Mouse (Mus musculus) urinary bladder, adult 2 months (tissue): Measurements from ENCODE around the gene Lgals1. TPM values are rescaled to one million over a fixed set of nuclear protein-coding genes. Genes with fewer than 3 reads are reported as not detected.
A peak's percentile ranks its signal among the peaks of the same experiment; 100 is the strongest.

Experiments
- DNase-seq: peaks from one replicate; pipeline ENCODE4 v3.0.0; 2022; ENCODE audit warnings: low spot score
- polyA plus RNA-seq: library from polyadenylated mRNA; depleted of rRNA; stranded (reverse); fragments of >200 nt; gene quantifications from 2 replicates; pipeline ENCODE4 v1.2.3, GENCODE M21; 2012

Lgals1 gene
- polyA plus RNA-seq, 1 experiment: 1,151 TPM

DNA sequence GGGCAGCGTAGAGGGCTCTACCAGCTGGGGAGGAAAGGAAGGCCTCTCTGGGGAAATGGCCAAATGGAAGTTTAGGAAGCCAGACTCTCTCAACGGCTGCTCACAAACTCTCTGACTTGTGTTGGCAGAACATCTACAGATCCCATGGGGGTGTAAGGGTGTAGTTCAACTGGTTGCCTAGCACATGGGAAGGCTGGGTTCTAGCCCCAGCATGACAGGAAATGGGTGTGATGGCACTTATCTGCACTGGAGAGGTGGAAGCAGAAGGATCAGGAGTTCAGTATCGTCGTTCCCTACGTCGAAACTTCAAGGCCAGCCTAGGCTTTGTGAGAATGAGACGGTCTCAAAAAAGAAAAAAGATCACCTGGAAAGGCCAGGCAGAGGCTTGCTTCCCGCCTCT, 17.5 kb upstream of the Lgals1 start:
- DNase-seq: no peak

DNA sequence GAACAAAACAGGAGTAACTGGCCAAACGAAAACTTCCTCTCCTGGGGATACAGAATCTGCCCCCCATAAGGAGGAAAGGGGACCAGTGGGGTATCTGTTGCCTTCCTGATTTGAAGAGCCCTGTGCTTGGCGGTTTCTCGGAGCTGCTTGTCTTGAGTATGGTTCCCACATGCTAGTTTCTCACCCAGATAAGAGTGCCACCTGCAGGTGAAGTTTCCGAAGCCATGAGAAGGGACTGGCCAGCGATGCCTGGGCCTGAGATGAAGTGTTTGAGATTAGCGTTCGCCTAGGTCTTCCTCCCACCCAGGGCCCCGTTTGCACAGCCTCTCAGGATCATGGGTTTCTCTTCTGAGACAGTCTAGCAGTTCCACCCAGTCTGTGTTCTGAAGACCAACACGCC, 14.5 kb upstream of the Lgals1 start:
- no peak for DNase-seq

DNA sequence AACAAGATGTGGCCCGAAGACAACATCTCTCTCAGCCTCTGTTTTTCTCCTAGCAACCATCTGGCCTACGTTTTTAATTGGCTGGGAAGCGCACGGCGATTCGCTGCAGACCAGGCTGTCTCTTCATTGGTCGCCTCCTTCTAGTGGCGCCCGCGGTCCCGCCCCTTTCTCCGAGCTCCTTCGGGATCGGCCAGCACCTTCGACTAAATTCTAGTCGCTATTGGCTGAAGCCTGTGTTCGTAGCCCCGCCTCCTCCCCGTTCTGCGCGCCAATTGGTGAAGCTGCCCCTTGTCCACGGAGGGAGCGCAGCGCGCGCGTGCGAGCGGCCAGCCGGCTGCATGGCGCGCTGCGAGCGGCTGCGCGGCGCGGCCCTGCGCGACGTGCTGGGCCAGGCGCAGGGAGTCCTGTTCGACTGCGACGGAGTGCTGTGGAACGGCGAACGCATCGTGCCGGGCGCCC, 12.9 kb upstream of the Lgals1 start, which contains the start of gene Pdxp:
Gene Pdxp (plus strand): TSS at position 288 of the 459 bp plus-strand sequence.
- no peak for DNase-seq

DNA sequence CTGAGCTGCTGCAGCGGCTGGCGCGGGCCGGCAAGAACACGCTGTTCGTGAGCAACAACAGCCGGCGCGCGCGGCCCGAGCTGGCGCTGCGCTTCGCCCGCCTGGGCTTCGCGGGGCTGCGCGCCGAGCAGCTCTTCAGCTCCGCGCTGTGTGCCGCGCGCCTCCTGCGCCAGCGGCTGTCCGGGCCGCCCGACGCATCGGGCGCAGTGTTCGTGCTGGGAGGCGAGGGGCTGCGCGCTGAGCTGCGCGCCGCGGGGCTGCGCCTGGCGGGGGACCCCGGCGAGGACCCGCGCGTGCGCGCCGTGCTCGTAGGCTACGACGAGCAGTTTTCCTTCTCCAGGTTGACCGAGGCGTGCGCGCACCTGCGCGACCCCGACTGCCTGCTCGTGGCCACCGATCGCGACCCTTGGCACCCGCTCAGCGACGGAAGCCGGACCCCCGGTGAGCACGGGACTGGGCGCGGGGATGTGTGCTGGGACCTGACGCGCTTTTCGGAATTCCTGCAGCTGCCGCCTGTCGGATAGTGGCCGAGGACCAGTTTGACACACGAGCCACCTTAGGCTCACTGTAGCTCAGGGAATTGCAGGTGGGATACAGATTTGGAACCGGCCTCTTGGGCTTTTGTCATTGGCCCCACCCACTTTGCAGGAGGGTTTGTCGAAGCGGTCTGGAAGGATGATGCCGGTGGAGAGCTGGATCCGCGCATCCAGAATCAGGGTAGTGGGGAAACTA, 12.3 kb upstream of the Lgals1 start:
- DNase-seq: no peak

DNA sequence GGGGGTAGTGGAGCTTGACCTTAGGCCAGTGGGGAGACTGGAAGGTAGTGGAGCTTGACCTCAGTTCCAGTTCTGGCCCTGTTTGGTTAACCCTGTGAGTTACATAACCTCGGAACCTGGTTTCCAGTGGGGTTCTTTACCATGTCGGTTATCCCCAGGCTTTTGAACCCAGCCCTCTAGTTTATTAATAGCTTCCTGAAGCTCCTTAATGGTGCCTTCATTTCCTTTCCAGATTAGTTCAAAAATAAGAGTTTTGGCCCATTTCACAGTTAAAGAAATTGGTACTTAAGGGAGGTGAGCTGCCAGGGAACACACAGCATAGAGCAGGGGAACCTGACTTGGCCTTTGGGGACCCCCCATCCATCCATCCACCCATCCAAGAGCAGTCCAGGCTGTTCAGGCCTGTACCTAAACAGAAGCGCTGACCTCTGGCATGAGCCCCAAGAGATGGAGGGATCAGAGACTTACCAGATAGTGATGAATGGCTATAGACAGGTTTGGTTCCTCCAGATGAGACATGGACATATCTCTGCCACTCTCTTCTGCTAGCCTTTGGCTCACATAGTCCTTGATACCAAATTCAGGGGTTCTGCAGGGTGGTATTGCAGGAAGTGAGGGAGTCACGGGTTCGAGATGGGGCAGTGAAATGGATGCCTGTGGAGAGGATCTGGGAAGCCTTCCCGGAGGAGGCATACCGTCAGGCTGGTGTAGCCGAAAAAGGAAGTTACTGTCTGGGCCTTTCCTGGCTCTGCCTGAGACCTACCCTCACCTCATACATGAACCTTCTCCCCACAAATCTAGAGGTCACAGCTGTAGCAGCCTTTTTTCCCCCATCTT, 11.5 kb upstream of the Lgals1 start:
- no peak for DNase-seq

DNA sequence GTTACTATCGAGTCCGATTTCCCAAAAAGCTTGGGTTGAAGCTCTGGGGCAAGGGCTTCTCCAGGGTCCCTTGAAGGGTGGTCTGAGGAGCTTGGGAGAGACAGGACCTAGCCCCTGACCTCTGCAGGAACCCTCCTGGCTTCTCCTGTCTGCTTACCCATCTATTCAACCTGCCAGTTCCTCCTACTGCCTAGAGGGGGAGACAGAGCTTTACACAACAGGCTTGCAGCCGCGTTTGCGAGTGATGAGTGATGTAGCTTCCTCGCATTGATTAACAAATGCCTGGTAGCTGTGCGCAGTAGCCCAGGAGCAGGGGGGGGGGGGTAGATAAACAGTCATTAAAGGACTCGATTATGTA, 10.9 kb upstream of the Lgals1 start:
- no peak for DNase-seq

DNA sequence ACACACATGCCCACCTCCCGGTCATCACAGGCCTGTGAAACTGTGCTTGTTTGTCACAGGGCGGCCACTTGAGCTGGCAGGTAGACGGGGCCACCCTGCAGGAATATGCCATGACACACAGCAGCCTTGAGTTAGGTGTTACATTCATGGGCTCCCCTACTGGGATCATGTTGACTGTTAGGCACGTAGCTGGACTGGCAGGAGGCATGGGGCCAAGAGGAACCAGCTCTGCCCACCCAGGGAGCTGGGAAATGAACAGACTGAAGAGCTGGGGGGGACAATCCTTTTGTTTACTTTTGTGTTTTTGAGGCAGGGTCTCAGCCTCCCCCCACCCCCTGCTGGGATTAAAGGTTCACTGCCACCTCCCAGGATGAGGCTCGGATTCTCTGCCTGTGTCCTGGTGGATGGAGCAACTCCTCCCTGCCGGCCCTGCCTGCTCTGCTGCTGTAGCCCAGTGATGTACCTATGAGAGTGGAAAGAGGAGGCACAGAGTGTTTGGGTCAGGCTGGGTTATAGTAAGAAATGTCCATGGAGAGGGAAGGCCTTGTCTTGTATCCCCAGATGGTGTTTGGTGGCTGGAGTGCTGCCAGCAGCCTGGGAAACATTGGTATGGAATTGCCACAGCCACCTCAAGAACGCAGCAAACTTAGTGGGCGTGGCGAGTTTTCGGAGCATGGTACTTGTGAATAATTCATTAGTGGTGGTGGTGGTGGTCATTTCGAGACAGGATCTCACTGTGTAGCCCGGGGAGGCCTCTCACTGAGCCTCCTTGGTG, 10.3 kb upstream of the Lgals1 start:
- no peak for DNase-seq

DNA sequence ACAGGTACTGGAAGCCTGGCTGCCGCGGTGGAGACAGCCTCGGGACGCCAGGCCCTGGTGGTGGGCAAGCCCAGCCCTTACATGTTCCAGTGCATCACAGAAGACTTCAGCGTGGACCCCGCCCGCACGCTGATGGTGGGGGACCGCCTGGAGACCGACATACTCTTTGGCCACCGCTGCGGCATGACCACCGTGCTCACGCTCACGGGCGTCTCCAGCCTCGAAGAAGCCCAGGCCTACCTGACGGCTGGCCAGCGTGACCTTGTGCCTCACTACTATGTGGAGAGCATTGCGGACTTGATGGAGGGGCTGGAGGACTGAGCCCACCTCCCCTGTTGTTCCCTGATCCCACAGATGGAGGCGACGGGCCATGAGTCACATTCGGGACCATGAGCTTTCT, 8.4 kb upstream of the Lgals1 start:
- DNase-seq: no peak

DNA sequence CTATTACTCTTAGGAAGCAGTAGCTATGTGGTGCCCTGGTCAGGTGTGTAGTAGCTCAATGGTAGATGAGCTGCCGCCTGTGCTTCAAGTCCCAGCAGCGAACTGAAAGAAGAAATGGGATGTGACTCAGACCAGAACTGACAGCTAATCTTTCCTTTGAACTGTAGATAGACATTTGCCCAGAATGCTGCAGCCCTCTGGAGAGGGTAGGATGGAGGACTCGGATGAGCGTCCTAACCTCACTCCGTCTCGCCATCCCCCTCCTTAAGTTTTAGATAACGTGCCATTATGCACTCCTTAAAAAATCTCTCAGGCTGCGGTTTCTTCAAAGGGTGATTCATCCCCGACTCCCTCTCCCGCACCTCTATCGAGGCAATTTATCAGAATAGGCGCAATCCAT, 6.6 kb upstream of the Lgals1 start:
- no peak for DNase-seq

DNA sequence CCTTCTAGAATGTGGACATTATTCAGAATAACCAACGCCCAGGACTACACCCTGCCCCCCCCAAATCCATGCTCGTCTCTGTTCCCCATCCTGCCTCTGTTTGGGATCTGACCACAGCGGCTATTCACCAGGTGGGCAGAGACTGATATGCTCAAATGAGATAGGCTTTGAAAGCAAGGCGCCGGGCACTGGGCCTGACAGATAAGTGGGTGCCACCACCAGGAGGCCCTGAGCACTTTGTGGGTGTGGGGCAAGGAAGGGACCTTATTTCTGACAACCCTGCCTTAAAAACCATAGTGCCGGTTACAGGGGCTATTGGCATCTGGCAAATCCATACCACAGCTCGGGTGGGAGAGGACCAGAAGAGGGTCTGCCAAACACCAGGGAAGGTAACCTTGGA, 3.8 kb upstream of the Lgals1 start:
- DNase-seq: no peak

DNA sequence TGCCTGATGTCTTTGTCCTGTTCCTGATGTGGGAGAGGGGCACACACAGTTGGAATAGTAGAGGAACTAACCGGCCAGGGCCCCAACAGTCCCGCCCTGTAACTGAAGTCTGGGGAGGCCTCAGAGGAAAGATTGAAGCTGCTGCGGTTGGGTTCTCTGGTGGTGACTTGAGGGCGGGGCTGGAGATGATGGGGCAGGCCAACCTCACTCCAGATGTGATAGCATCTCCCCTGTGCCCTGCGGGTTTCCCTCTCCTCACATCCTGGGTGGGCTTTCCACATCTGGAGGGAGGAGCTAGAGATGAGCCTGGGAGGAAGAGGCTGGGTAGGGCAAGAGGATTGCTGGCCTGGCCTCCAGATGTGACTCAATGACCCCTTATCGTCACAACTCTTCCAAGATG, 2.9 kb upstream of the Lgals1 start:
- no peak for DNase-seq

DNA sequence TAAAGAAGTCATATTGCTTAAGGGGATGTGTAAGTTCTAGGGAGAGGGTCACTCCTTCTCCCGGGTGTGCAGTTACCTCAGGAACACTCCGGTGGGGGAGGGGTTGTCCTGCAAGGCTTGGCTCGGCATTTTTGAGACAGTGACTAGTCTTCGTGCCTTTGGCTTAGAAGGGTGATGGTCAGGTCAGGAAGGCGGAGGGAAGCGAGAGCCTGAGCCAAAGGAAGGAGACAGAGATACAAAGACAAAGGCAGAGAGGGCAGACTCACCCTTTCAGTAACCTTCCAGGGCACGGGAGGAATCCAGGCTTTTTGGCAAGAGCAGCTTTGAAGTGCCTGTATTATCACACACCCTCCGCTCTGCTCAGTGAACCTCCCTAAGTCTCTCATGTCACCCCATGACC, 1.4 kb upstream of the Lgals1 start:
- no peak for DNase-seq

DNA sequence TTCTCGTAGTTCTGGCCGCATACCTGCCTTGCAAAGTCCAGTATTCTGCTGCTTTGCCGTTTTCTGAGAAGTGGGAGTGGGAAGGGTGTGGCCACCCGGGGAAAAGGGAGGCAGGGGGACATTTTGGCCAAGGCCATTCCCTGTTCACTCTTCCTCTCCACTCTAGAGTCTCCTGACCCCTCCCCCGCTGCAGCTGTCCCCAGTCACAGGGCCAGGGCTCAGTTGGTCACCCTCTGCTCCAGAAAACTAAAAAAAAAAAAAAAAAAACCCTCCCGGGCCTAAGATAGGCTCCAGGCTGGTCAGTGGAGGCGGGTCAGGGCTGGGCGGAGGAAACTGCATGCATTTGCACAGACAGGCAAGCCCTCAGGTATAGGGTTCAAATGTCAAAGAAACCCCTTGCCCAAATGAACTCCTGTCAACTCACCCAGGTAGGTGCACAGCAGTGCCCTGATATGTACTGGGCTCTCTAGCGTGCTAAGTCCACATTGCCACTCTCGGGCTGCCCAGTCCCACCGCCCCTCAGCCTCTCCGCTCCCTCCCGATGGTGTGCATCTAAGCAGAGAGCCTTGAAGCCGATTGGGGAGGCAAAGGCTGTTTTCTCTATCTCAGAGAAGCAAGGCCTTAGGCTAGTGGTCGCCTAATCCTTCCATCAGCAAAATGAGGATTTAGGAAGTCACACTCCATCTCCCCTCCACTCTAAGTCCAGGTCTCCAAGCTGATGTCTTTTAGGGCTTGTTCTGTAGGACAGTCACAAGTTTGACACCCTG, 679 bp downstream of the Lgals1 start:
- DNase-seq: no peak

DNA sequence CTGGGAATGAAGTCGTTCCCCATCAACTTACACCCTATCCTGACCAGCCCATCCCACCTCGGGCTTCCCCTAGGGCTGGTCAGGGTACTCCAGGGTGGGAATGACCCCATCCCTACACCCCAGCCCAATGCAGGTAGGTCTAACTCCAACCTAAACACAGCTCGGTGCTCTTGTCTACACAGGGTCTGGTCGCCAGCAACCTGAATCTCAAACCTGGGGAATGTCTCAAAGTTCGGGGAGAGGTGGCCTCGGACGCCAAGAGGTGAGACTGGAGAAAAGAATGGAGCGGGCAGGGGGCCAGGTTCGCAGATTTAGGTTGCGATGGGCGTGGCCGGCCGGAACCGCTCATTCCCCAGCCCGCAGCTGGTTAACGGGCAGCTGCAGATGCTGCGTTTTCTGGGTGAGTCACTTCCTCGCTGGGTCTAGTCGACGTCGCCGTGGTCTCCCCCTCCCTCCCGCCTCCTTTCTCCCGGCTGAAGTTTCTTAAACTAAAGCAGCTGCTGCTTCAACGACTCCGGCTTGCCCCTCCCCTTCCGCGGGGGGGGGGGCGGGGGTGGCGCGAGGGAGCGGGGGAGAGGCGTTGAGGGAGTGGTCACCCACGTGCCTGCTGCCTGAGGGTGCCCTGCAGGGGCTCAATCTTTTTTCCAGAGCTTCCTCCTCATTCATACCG, 1.4 kb downstream of the Lgals1 start:
- DNase-seq: no peak

DNA sequence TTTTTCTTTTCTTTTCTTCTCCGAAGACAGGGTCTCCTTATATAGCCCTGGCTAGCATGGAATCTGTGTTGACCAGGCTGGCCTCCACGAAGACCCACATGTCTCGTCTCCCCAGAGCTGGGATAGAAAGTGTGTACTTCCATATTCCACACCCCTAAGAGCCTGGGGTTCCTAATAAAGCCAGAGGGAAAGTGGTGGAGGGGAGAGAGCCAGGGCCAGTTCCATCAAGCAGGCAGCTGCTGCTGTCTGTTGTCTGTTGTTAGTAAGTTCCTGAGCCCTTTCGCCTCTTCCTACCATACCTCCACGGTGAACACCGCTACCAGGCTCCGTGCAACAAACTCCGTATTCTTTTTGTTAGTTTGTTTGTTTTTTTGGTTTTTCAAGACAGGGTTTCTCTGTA, 2.0 kb downstream of the Lgals1 start:
- no peak for DNase-seq

DNA sequence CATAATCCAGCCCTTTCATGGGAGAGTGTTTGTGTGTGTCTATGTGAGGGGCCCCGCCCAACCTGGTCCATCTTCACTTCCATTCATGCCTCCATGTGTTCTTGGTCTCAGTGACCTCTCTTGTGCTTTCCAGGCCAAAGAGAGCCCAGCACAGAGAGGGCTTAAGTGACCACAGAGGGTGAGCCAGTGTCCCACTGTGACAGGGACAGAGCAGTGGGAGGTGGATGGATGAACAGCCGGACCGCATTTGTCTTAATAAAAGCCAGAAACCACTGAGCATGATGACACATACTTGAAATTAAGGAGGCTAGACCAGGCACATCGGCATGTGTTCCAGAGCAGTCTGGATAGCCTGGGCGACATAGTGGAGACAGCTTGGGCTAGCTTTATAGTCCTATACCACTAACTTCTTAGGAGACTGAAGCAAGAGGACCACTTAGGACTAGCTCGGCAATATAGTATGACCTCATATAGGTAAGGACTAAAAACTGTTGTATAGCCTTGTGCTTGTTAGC, 3.7 kb downstream of the Lgals1 start:
- no peak for DNase-seq

DNA sequence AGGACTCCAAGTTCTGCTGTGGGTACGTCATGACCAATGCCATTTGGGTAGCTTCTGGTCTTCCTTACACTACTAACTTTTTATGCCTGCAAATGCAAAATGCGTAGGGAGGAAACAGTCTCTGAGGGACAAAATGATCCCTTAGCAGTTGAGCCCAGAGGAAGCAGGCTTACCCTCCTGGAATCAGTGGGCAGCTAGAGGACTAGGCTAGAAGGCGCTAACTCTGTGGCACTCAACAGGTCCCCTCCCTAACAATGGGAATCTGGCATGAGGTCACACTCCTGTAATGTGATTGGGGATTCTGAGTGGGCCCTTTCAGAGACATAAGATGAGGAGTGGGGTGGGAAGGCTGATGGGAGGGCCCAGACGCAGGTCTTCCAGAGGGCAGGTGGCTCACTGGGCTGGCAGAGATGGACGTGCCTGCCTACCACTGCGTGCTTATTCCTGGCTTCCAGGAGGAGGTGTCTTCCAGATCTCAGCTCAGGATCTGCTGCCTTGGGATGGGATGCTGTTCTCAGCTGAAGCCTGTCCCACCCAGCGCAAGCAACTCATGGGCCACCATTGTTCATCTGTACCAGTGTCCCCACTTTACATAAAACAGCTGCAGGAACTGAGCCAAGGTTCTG, 4.4 kb downstream of the Lgals1 start:
- no peak for DNase-seq

DNA sequence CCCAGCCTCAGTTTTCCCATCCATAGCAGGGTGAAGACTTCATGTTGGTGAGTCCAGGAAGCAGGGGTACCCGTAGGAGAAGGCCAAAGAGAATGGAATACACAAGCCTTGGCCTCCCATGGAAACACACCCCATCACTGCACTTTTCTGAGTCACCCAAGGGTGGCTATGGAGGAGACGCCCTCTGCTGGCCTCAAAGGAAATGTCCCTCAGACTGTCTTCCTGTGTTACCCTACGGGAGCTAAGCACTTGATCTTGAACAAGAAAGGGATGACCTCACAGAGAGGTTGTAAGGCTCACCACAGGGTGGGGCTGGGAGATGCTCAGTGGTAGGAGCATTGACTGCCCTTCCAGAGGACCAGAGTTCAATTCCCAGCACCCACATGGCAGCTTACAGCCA, 5.1 kb downstream of the Lgals1 start:
- DNase-seq: no peak

DNA sequence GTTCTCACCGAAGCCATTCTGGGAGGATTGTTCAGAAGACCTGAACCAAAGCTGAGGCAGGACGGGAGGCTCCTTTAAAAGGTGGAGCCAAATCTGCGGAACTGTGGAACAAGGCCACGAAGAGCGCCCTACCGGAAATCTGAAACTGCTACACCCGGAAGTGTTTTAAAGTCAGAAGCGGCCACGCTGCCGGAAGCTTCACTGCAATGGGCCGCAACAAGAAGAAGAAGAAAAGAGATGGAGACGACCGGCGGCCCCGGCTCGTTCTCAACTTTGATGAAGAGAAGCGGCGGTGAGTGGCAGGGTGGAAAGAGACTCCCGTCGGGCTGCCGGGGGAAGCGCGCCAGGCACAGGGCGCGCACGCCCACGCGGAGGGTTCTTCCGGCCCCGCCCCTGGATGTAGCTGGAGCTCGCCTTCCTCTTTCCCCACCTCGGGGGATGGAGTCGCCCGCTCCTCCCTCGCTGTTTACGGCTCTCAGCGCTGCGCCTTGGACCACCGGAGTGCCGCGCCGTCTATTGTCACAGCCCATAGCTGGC, 8.3 kb downstream of the Lgals1 start, which contains the start of gene Nol12:
Gene Nol12 (plus strand): TSS at position 150 of the 537 bp plus-strand sequence.
- DNase-seq: peak; percentile 54

DNA sequence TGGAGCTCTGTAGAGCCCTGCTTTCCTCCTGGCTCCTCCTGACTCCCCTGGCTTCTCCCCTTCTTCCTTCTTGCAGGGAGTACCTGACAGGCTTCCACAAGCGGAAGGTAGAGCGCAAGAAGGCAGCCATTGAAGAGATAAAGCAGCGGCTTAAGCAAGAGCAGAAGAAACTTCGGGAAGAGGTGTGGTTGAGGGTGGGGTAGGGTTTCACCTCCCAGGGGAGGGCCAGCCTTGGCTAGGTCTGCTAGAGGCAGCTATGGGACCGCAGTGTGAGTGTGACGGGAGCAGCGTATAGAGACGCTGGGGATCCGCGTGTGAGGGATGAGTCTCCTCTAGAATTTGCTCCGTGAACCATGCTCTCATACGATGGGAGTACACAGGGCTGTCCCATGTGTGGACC, 9.9 kb downstream of the Lgals1 start:
- DNase-seq: no peak
